In genomic region chr2:167490813-167491525, GRCm38 (mm10) we compare ENCODE assay signal across 8 mouse cellular contexts. TPM values are rescaled to one million over a fixed set of nuclear protein-coding genes. Genes with fewer than 3 reads are reported as not detected.
DNase-seq lines count a peak whose midpoint lies in the region; ATAC-seq lines count a peak whose summit lies in the region.

No protein-coding gene starts in this region.

- WGBS in kidney, embryonic 16.5 days, result 80% methylated on average over 4 of the region's 4 CpGs
- WGBS in neural tube, embryonic 13.5 days, result 77% methylated on average over 4 of the region's 4 CpGs

- intact Hi-C loops in left cerebral cortex, postnatal 10 days (cut with DNase I), result no loop called here

- peak overlapping the region; percentile 95 for H3K9ac ChIP-seq in kidney, embryonic 16.5 days (replicated peaks; ENCODE audit: low read length)
- peak overlapping the region; percentile 99 for H3K9ac ChIP-seq in neural tube, embryonic 13.5 days

- H3K4me3 ChIP-seq in kidney, embryonic 16.5 days (ENCODE audit: low read length), result peak overlapping the region; percentile 100; the same call in 1 of the 2 replicates
- H3K4me3 ChIP-seq in neural tube, embryonic 13.5 days, result peak overlapping the region; percentile 100

- H3K9me3 ChIP-seq in kidney, embryonic 16.5 days (ENCODE audit: low read length), result no peaks in the 10 kb centered on the region
- H3K9me3 ChIP-seq in neural tube, embryonic 13.5 days, result no peaks in the 10 kb centered on the region

- H3K27me3 ChIP-seq in kidney, embryonic 16.5 days (ENCODE audit: insufficient read depth, low read length), result no peaks in the 10 kb centered on the region
- no peaks in the 10 kb centered on the region for H3K27me3 ChIP-seq in neural tube, embryonic 13.5 days

- H3K4me2 ChIP-seq in kidney, embryonic 16.5 days (replicated peaks; ENCODE audit: low read depth, low read length), result no peak overlapping the region
- H3K4me2 ChIP-seq in neural tube, embryonic 13.5 days, result peak overlapping the region; percentile 99

- H3K4me1 ChIP-seq in kidney, embryonic 16.5 days (ENCODE audit: insufficient read depth, low read length), result peaks cover 20% of the 10 kb centered on the region
- H3K4me1 ChIP-seq in neural tube, embryonic 13.5 days (replicated peaks), result peaks cover 54% of the 10 kb centered on the region

- H3K36me3 ChIP-seq in kidney, embryonic 16.5 days (ENCODE audit: insufficient read depth, low read length), result 0 out of 2 replicates have a peak, but pooled peaks cover 3% of the 10 kb centered on the region
- H3K36me3 ChIP-seq in neural tube, embryonic 13.5 days, result peaks cover 6% of the 10 kb centered on the region

- H3K27ac ChIP-seq in kidney, embryonic 16.5 days (ENCODE audit: low read length), result no peak overlapping the region
- peak overlapping the region; percentile 99 for H3K27ac ChIP-seq in neural tube, embryonic 13.5 days (replicated peaks)

- no peak for DNase-seq in kidney, postnatal 36 days
- DNase-seq in brain, adult 2 months (ENCODE audit: low read depth, low spot score), result peak; percentile 92
- peak; percentile 72 to 76 for DNase-seq in frontal cortex, adult 2 months (ENCODE audit: extremely low spot score in 1 of 2, low spot score in 1 of 2)
- peak; percentile 60 to 68 for DNase-seq in left cerebral cortex, postnatal 10 days (ENCODE audit: extremely low spot score in 1 of 2, low spot score in 2 of 2)
- no peak for DNase-seq in spleen, adult 18-20 months
- no peak for DNase-seq in ovary, postnatal 36 days (ENCODE audit: low spot score)

- ATAC-seq in kidney, embryonic 16.5 days (ENCODE audit: low FRiP score, low TSS enrichment), result no peak
- 0 out of 2 replicates have a peak, but pooled peaks have one; percentile 9 for ATAC-seq in neural tube, embryonic 13.5 days (ENCODE audit: low read depth)

RNA-seq across cellular contexts. Expression of gene Rnf114, which starts 1.5 kb away (rescaled TPM):
- polyA plus RNA-seq in kidney, embryonic 16.5 days (2015; fragmentation: Nextera tagmentation; extraction: Ambion mirVana), result 104 and 108 TPM in 2 replicates
- 104 and 107 TPM in 2 replicates for polyA plus RNA-seq in frontal cortex, adult 2 months (2012; rRNA removed)
- total RNA-seq in left cerebral cortex, postnatal 10 days (2021), result 10 to 100 TPM; 31.5 to 34.3 TPM
- polyA plus RNA-seq in neural tube, embryonic 13.5 days (2015; fragmentation: Nextera tagmentation; extraction: Ambion mirVana), result 128 TPM in 2 replicates

RNA-seq across cellular contexts. Expression of gene Spata2, which starts 1.7 kb away (rescaled TPM):
- polyA plus RNA-seq in kidney, embryonic 16.5 days (2015; fragmentation: Nextera tagmentation; extraction: Ambion mirVana), result 18.3 and 21.2 TPM in 2 replicates
- polyA plus RNA-seq in frontal cortex, adult 2 months (2012; rRNA removed), result 53.1 and 58.6 TPM in 2 replicates
- 10 to 100 TPM; 68.2 to 69.8 TPM for total RNA-seq in left cerebral cortex, postnatal 10 days (2021)
- polyA plus RNA-seq in neural tube, embryonic 13.5 days (2015; fragmentation: Nextera tagmentation; extraction: Ambion mirVana), result 24.1 and 26.9 TPM in 2 replicates

RNA-seq across cellular contexts. Expression of gene Snai1, which starts 47.0 kb away (rescaled TPM):
- 40.8 and 49.3 TPM in 2 replicates for polyA plus RNA-seq in kidney, embryonic 16.5 days (2015; fragmentation: Nextera tagmentation; extraction: Ambion mirVana)
- 2.3 and 3.0 TPM in 2 replicates for polyA plus RNA-seq in frontal cortex, adult 2 months (2012; rRNA removed)
- 1 to 10 TPM in 1 of 2 experiments, under 1 TPM in 1; 0.47 to 1.6 TPM for total RNA-seq in left cerebral cortex, postnatal 10 days (2021)
- 9.8 and 13.0 TPM in 2 replicates for polyA plus RNA-seq in neural tube, embryonic 13.5 days (2015; fragmentation: Nextera tagmentation; extraction: Ambion mirVana)

Comparison
In these comparisons a context has a peak if more than half of its experiments do, and no peak if none do; other contexts are left out.
1. DNase-seq: peak in brain, adult 2 months (single experiment), frontal cortex, adult 2 months (2 of 2) and left cerebral cortex, postnatal 10 days (2 of 2); none in kidney, postnatal 36 days (0 of 2), spleen, adult 18-20 months (0 of 2) and ovary, postnatal 36 days (single experiment).